Mouse (Mus musculus) heart, postnatal 36 days (tissue): ENCODE results near the gene Snap23. TPM values are rescaled to one million over a fixed set of nuclear protein-coding genes. Genes with fewer than 3 reads are reported as not detected.

Experiments used
- DNase-seq, 2 experiments: peaks; one replicate each; pipeline ENCODE4 v3.0.0; 2021 to 2022
- intact Hi-C: fragments of 180-260 bp; cut with DNase I; formaldehyde crosslinking; loops from one replicate; pipeline ENCODE4 v1.15.1; 2025
- total RNA-seq, 2 experiments: library from RNA; stranded (reverse); gene quantifications; 2 replicates each; pipeline ENCODE4 v1.2.3; 2021

Gene Snap23
- total RNA-seq, 2 experiments from 2014 or later: 58.9 to 60.4 TPM

- intact Hi-C loops: no loop called here
- DNase-seq: no peak
Observed at GRCm38 (mm10) chr2:120577799-120578198, 10.3 kb downstream of the Snap23 start.

- DNase-seq: no peak
- intact Hi-C loops: no loop called here
Observed at GRCm38 (mm10) chr2:120578286-120578685, 10.8 kb downstream of the Snap23 start.

DNA sequence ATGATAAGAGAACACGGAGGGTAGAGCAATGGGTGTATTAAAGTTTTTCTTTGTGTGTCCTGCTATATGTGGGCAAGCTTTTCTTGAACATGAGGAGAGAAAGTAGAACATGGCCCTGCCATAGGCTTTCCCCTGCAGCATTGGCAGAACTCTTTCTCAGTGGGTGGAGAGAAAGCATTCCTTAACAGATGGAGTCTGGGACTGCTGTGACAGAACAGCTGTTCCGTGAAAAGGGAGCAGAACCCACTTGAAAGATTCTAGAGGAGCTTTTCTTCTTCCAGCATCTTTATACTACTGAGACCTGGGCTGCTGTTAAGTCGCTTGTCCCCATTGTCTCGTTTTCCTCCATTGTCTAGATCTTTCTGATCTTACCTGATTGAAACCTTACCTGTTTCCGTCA, 22.3 kb downstream of the Snap23 start:
- DNase-seq: no peak
- intact Hi-C loops: no loop called here

GRCm38 (mm10) chr2:120592227-120592626, 24.8 kb downstream of the Snap23 start:
- intact Hi-C loops: no loop called here

DNA sequence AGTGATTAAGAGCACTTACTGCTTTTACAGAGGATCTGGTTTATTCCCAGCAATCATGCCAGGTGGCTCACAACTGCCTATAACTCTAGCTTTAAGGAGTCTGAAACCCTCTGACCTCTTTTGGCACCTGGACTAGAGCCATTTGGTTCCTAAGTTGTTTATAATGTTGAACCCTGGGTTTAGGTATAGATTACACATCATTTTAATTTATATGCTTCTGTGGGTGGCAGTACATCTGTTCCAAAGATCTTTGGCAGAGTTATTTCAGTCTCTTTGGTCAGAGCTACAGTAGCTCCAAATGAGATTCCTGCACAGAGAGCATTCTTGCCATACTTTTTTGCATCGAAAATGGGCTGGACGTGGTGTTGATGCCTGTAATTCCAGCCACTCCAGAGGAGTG, 30.3 kb downstream of the Snap23 start:
- intact Hi-C loops: no loop called here
- no peak for DNase-seq

More at GRCm38 (mm10) chr2:120592227-120592626, 24.8 kb downstream of the Snap23 start:
- no peak for DNase-seq

- intact Hi-C loops: no loop called here
- no peak for DNase-seq
Observed at GRCm38 (mm10) chr2:120599506-120599905, 32.0 kb downstream of the Snap23 start.

GRCm38 (mm10) chr2:120606021-120606690, 38.7 kb downstream of the Snap23 start:
- intact Hi-C loops: loop anchor here (5.0 kb wide), 3 partner anchors 66 to 124 kb away; no protein-coding TSS in a partner anchor
- no peak for DNase-seq

- DNase-seq: peak; percentile 92 to 94
- intact Hi-C loops: loop anchor here (2.0 to 5.0 kb wide), 5 partner anchors 20 to 127 kb away; partner anchors contain the start of genes Snap23 and Stard9
Observed at GRCm38 (mm10) chr2:120608830-120609723, 41.6 kb downstream of the Snap23 start, which contains the start of the genes Haus2 and Lrrc57. Gene Haus2, plus strand, starts transcription at chr2:120609383. Gene Lrrc57, minus strand, starts transcription at chr2:120609520.

DNA sequence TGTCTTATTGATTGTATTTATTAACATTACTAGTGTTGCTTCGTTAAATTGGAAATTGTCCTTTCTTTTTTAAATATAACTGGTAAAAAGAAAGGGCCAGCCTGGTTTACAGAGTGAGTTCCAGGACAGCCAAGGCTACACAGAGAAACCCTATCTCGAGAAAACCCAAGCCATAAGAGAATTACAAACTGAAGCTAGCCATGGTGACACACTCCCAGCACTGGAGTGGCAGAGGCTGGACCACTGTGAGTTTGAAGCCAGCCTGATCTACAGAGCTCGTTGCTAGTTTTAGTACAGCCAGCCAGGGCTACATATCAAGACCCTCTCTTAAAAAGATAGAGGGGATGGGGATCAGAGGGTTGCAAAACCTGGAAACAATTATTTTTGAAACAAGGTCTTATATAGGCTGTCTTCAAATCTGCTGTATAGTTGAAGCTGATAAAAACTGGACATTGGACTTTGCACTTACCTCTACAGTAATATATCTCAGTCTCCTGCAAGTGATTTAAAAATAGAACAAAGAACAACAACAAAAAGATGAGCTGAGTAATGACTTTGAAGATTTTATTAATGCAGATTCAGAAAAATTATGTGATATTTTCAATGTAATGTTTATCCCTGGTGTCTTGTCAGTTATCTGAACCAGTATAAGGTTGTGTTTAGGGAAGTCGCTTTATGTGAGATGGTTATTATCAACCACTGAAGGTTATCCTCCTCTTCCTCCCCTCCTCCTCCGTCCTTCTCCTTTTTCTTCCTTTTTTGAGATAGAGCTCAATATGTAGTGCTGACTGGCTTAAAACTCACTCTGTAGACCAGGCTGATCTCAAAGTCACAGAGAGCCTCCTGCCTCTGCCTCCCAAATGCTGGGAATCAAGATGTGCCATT, 49.0 kb downstream of the Snap23 start:
- intact Hi-C loops: no loop called here
- no peak for DNase-seq

DNA sequence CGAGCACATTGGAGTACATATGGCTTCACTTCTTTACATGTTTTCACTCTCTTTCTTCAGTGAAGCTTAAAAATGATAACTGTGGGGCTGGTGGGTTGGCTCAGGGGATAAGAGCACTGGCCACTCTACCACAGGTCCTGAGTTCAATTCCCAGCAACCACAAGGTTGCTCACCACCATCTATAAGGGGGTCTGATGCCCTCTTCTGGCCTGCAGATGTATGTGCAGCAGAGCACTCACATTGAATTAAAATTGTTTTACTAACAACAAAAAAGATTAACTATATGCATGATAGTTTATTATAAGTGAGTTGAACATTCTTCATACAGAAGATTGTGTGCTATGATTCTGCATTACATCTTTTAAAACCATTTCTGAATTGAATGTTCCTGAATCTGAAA, 52.1 kb downstream of the Snap23 start:
- no peak for DNase-seq

DNA sequence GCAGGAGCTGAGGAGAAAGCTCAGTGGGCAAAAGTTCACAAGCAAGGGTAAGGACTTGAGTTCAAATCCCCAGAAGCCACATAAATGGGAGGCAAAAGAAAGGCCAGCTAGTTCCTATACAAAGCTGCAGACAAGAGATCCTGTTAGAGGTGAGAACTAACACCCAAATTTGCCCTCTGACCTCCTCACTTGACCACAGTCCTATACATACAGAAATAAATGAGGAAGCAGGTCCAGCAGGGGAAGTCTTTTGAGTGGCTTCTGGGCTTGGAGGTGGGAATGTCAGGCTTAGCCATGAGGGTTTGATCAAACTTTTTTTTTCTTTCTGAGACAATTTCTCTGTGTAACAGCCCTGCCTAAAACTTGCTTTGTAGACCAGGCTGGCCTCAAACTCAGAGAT, 55.4 kb downstream of the Snap23 start:
- DNase-seq: no peak

More for the DNA sequence above, 52.1 kb downstream of the Snap23 start:
- intact Hi-C loops: no loop called here

DNA sequence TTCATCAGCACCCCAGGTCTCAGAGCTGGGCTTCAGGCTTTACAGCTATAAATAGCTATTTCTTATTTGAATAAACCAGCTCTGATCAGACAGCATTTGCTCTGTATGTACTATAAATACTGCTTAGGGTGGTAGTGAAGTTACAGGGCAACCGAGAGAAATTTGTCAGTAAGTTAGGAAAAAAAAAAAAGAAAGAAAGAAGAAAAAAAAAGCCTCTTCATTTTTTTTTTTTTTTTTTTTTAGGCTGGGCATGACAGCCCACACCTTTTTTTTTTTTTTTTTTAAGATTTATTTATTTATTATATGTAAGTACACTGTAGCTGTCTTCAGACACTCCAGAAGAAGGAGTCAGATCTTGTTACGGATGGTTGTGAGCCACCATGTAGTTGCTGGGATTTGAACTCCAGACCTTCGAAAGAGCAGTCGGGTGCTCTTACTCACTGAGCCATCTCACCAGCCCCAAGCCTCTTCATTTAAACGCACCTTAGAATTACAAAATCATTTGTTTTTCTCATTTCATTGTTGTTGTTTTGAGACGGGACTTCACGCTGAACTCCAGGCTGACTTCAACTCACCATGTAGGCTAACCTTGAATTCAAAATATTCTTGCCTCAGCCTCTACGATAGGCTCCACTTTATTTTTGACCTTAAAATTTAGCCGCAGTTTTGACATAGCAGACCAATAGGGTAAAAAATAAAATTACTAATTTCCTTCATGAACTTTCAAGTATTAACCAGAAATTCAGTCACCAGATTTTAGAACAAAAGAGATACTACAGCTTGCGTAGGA, 60.8 kb downstream of the Snap23 start:
- intact Hi-C loops: loop anchor here (2.0 kb wide), 1 partner anchor 19 kb away; the partner anchor contains the start of genes Haus2 and Lrrc57
- DNase-seq: no peak

More for the DNA sequence above, 55.4 kb downstream of the Snap23 start:
- intact Hi-C loops: no loop called here

DNA sequence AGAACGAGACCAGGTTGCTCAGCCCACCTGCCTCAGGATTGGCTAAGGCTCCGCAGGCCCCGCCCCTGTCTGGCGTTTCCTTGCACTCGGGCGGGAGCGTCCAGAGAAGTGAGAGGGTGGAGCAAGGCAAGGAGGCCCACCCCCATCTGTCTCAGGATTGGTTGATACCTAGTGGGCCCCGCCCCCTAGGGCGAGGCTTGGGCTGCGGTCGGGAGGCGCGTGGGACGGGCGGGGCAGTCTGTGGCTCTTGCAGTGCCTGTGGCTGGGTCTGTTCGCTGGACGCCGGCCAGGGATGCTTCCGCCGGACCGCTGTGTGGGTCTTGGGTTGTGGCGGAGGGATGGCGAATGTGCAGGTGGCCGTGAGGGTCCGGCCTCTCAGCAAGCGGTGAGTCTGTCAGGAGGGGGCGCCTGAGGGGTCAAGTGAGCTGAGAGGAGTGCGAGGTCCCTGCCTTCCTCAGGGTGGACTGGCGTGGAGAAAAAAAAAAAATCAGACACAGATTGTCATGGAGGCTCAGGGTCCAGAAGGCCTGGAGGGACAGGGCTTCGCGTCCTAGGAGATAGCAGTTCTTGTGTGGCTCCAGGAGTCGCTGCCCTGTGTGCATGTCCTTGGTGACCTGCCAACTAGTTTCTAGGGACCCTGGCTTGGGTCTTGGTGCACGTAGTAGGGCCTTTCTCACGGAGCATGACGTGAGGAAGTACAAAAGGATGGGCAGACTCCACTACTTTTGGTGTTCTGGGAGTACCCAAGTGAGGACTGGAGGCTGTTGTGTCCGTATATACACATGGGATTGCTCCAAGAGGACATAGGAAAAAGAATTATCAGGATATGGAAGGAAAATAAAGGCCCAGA, 61.6 kb downstream of the Snap23 start, which contains the start of gene Stard9:
Gene Stard9, plus strand, starts transcription at position 236 of the 850 bp plus-strand sequence.
- peak; percentile 94 to 95 for DNase-seq
- intact Hi-C loops: loop anchor here (2.0 kb wide), 1 partner anchor 20 kb away; the partner anchor contains the start of genes Haus2 and Lrrc57

DNA sequence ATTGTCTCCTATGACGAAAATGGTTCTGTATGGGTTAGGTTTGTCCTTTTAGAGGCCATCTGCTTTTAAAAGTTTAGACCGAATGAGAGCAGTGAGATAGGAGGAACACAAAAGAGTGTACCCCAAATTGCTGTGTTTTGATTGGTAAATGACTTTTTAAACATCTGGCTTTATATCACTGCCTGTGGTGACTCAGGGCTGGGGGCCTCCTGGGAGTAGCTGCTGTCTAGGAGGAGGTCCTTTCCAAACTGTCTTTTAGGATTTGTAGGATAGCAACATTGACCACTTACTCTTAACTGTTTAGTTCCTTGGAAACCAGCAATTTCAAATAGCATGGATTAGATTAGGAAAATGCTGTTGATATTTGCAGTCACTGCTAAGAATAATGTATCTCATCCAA, 62.8 kb downstream of the Snap23 start:
- intact Hi-C loops: no loop called here
- DNase-seq: peak in 1 of 2 experiments; percentile 38

GRCm38 (mm10) chr2:120630655-120631054, 63.2 kb downstream of the Snap23 start:
- intact Hi-C loops: no loop called here
- no peak for DNase-seq

- DNase-seq: no peak
- intact Hi-C loops: no loop called here
Observed at GRCm38 (mm10) chr2:120631521-120631920, 64.0 kb downstream of the Snap23 start.

- peak; percentile 29 to 37 for DNase-seq
- intact Hi-C loops: no loop called here
Observed at GRCm38 (mm10) chr2:120631957-120632356, 64.5 kb downstream of the Snap23 start.

GRCm38 (mm10) chr2:120640835-120641234, 73.4 kb downstream of the Snap23 start:
- intact Hi-C loops: no loop called here
- no peak for DNase-seq
